In genomic region chr9:32699391-32699841, GRCm38 (mm10) we compare ENCODE assay signal across 10 mouse cellular contexts.
DNase-seq lines count a peak whose midpoint lies in the region; ATAC-seq and TF ChIP-seq lines count a peak whose summit lies in the region.
"Had no signal": no experiment of that assay in that cellular context is flagged by ENCODE, and none has a peak within 500 bp of the region (broad histone marks: within the 10 kb centered on the region; RNA-seq: fewer than 3 reads in every experiment).

No protein-coding gene starts in this region.

- H3K4me1 ChIP-seq in midbrain, postnatal 0 days (ENCODE audit: insufficient read depth, low read length), result no peaks in the 10 kb centered on the region
- peaks cover 7% of the 10 kb centered on the region for H3K4me1 ChIP-seq in midbrain, embryonic 11.5 days (ENCODE audit: control insufficient read depth, insufficient read depth, low read length)
- H3K4me1 ChIP-seq in limb, embryonic 15.5 days, result peaks cover 16% of the 10 kb centered on the region

- no peaks in the 10 kb centered on the region for H3K9me3 ChIP-seq in midbrain, postnatal 0 days (ENCODE audit: low read length)
- H3K9me3 ChIP-seq in midbrain, embryonic 11.5 days (ENCODE audit: control insufficient read depth, low read length), result no peaks in the 10 kb centered on the region
- H3K9me3 ChIP-seq in limb, embryonic 15.5 days, result no peaks in the 10 kb centered on the region

- 80% methylated on average over 8 of the region's 8 CpGs for WGBS in midbrain, postnatal 0 days
- WGBS in midbrain, embryonic 11.5 days, result 83% methylated on average over 8 of the region's 8 CpGs
- WGBS in limb, embryonic 15.5 days, result 73% methylated on average over 8 of the region's 8 CpGs

- no peak overlapping the region for H3K27ac ChIP-seq in midbrain, postnatal 0 days (ENCODE audit: low read depth, low read length)
- no peak overlapping the region for H3K27ac ChIP-seq in midbrain, embryonic 11.5 days (ENCODE audit: low read depth, low read length)
- no peak overlapping the region for H3K27ac ChIP-seq in limb, embryonic 15.5 days

- H3K4me3 ChIP-seq in midbrain, postnatal 0 days (ENCODE audit: low read depth, low read length), result no peak overlapping the region
- H3K4me3 ChIP-seq in midbrain, embryonic 11.5 days (ENCODE audit: low read depth, low read length), result no peak overlapping the region
- H3K4me3 ChIP-seq in limb, embryonic 15.5 days, result peak overlapping the region; percentile 13; the same call in 1 of the 2 replicates

- no peak overlapping the region for H3K9ac ChIP-seq in midbrain, postnatal 0 days (replicated peaks; ENCODE audit: low read length, poor library complexity, severe bottlenecking)
- H3K9ac ChIP-seq in midbrain, embryonic 11.5 days (ENCODE audit: low read length), result no peak overlapping the region
- H3K9ac ChIP-seq in limb, embryonic 15.5 days, result no peak overlapping the region

- TF ChIP-seq CTCF in midbrain, postnatal 0 days (IDR thresholded peaks at IDR 0.05), result no peak

- H3K36me3 ChIP-seq in midbrain, postnatal 0 days (ENCODE audit: insufficient read depth, low read length), result no peaks in the 10 kb centered on the region
- no peaks in the 10 kb centered on the region for H3K36me3 ChIP-seq in midbrain, embryonic 11.5 days (ENCODE audit: control insufficient read depth, insufficient read depth, low read length)
- H3K36me3 ChIP-seq in limb, embryonic 15.5 days, result no peaks in the 10 kb centered on the region

- peak; percentile 94 for DNase-seq in heart, adult 11 months
- no peak for DNase-seq in heart, adult 9 months (ENCODE audit: low spot score in 2 of 2)
- DNase-seq in midbrain, postnatal 0 days (ENCODE audit: low spot score), result no peak
- DNase-seq in midbrain, embryonic 11.5 days (ENCODE audit: low spot score, missing footprints), result no peak
- peak; percentile 66 for DNase-seq in thymus, postnatal 4 days
- no peak for DNase-seq in ovary, postnatal 14 days (ENCODE audit: low spot score)
- DNase-seq: adrenal gland, postnatal 14 days had no signal

- no peak for ATAC-seq in midbrain, postnatal 0 days (ENCODE audit: low FRiP score)
- no peak for ATAC-seq in midbrain, embryonic 11.5 days (ENCODE audit: low FRiP score)
- no peak for ATAC-seq in limb, embryonic 15.5 days (ENCODE audit: insufficient number of reproducible peaks, low FRiP score, low TSS enrichment, low read depth)
- ATAC-seq in activated CD4-positive, CD25-positive, alpha-beta regulatory T cell, adult 4 months, result no peak

- H3K27me3 ChIP-seq in midbrain, postnatal 0 days (ENCODE audit: insufficient read depth, low read length), result peaks cover 13% of the 10 kb centered on the region
- H3K27me3 ChIP-seq in midbrain, embryonic 11.5 days (ENCODE audit: control insufficient read depth, insufficient read depth, low read length), result peaks cover 32% of the 10 kb centered on the region
- no peaks in the 10 kb centered on the region for H3K27me3 ChIP-seq in limb, embryonic 15.5 days
- H3K27me3 ChIP-seq: CH12.LX had no signal

- 0 out of 2 replicates have a peak overlapping the region, but pooled peaks have one; percentile 6 for H3K4me2 ChIP-seq in midbrain, postnatal 0 days (ENCODE audit: low read depth, low read length, poor library complexity, severe bottlenecking)
- no peak overlapping the region for H3K4me2 ChIP-seq in midbrain, embryonic 11.5 days
- peak overlapping the region; percentile 19; the same call in 1 of the 2 replicates for H3K4me2 ChIP-seq in limb, embryonic 15.5 days

Comparison
In these comparisons a context has a peak if more than half of its experiments do, and no peak if none do; other contexts are left out.
1. DNase-seq: peak in heart, adult 11 months (single experiment) and thymus, postnatal 4 days (single experiment); none in heart, adult 9 months (0 of 2), midbrain, postnatal 0 days (single experiment), midbrain, embryonic 11.5 days (single experiment) and ovary, postnatal 14 days (single experiment).